Mouse (Mus musculus) lung, embryonic 16.5 days (tissue): ENCODE measurements at regions not wholly inside any gene's neighbourhood (a gene's known extent, or its start where the extent isn't known, plus 50 kb on each side); places are given as distances from the start of the nearest gene placed in this dataset.

ENCODE experiments used
- ATAC-seq: fragments of 200-750 bp; cut with Nextera tagmentation; 2 replicates; pipeline ENCODE4 v1.8.0; 2017; ENCODE audit warnings: low read depth, mild to moderate bottlenecking, moderate library complexity
- H3K27ac ChIP-seq: fragments of 300-500 bp; sonication (generic); 2 replicates; pipeline ENCODE4 v1.5.1; 2014; ENCODE audit warnings: mild to moderate bottlenecking, control low read depth, low read length
- H3K27me3 ChIP-seq: fragments of 300-500 bp; sonication (generic); 2 replicates; pipeline ENCODE4 v1.6.1; 2014; ENCODE audit warnings: low read depth, low read length, mixed read lengths; ENCODE audit not compliant: control insufficient read depth, insufficient read depth
- H3K36me3 ChIP-seq: fragments of 300-500 bp; sonication (generic); 2 replicates; pipeline ENCODE4 v1.6.1; 2014; ENCODE audit warnings: low read length; ENCODE audit not compliant: control insufficient read depth, insufficient read depth
- H3K4me1 ChIP-seq: fragments of 300-500 bp; sonication (generic); replicated peaks from 2 replicates; pipeline ENCODE4 v1.6.1; 2014; ENCODE audit warnings: low read length, mixed read lengths; ENCODE audit not compliant: control insufficient read depth, insufficient read depth
- H3K4me2 ChIP-seq: fragments of 300-500 bp; sonication (generic); 2 replicates; pipeline ENCODE4 v1.6.1; 2014; ENCODE audit warnings: low read depth, low read length, control low read depth
- H3K4me3 ChIP-seq: fragments of 300-500 bp; sonication (generic); 2 replicates; pipeline ENCODE4 v1.5.1; 2014; ENCODE audit warnings: mild to moderate bottlenecking, low read length, control low read depth
- H3K9ac ChIP-seq: fragments of 300-500 bp; sonication (generic); 2 replicates; pipeline ENCODE4 v1.6.1; 2014; ENCODE audit warnings: low read length, control low read depth
- H3K9me3 ChIP-seq: fragments of 300-500 bp; sonication (generic); 2 replicates; pipeline ENCODE4 v1.6.1; 2016; ENCODE audit warnings: low read length; ENCODE audit not compliant: control insufficient read depth
- WGBS: fragments of 180-500 bp; shearing (Covaris S2); extraction: QIAGEN DNeasy Blood & Tissue Kit; methylation state at CpG from one replicate; pipeline ENCODE4 v1.1.7; 2014; 5-methylcytosine and 5-hydroxymethylcytosine counted together

DNA sequence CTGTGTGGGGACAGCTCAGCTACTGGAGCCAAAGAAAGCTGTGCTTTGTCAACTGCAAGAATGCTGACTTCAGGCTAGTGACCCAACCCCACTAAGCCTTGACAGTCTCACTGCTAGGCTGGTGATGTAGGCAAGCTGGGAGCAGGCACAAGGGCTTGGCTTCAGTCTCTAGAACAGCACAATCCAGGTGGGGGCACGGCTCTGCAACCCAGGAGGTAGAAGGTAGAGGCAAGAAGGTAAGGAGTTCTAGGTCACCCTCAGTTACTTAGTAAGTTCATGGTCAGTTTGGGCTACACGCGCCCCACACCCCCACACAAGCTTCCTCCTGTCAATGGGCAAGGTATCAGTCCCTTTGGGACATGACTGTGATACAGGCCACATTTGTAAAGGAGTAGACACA is 54.2 kb upstream of the 1700021F07Rik start:
- Histone ChIP-seq H3K9me3 (no peaks in the 10 kb centered on the region), H3K36me3 (no peaks in the 10 kb centered on the region), H3K4me3 (no peak overlapping the region), H3K27ac (no peak overlapping the region), H3K27me3 (no peaks in the 10 kb centered on the region), H3K4me2 (no peak overlapping the region), H3K4me1 (no peaks in the 10 kb centered on the region), H3K9ac (no peak overlapping the region)
- no peak for ATAC-seq
- WGBS = 77% methylated on average over 3 of the region's 3 CpGs

DNA sequence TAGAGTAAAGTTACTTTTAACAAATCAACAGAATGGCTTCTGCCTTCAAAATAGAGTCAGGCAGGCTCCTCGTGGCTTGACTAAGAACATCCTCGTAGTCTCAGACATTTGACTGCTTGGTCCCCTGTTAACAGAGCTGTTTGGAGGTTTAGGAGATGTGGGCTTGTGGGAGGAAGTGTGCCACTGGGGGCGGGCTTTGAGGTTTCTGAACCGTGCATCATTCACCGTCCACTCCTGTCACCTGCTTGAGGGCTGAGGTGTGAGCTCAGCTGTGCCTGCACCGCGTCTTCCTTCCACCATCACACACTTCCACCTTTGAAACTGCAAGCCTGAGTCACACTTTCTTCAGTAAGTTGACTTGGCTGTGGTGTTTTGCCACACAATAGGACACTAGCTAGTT is 52.6 kb upstream of the 1700021F07Rik start:
- no peak for ATAC-seq
- Histone ChIP-seq H3K9ac (no peak overlapping the region), H3K4me1 (no peaks in the 10 kb centered on the region), H3K27ac (no peak overlapping the region), H3K4me2 (no peak overlapping the region), H3K27me3 (no peaks in the 10 kb centered on the region), H3K4me3 (no peak overlapping the region), H3K9me3 (no peaks in the 10 kb centered on the region), H3K36me3 (no peaks in the 10 kb centered on the region)
- 59% methylated on average over 7 of the region's 7 CpGs for WGBS
